Mouse (Mus musculus) small intestine, adult 2 months (tissue): Measurements from ENCODE around the gene Tmem221.

Source experiments
- CTCF ChIP-seq: fragments of 200-500 bp; IDR thresholded peaks from 2 replicates; pipeline ENCODE4 v1.5.1; 2012; ENCODE audit warnings: low read depth, mild to moderate bottlenecking, control low read depth, inconsistent platforms, low read length, moderate library complexity, mixed read lengths; ENCODE audit not compliant: insufficient replicate concordance, insufficient read length; ENCODE audit errors: extremely low read depth
- POLR2A ChIP-seq: fragments of 200-500 bp; IDR thresholded peaks from 2 replicates; pipeline ENCODE4 v1.6.1; 2012; ENCODE audit warnings: low read depth, mild to moderate bottlenecking, control low read depth, inconsistent platforms, low read length, moderate library complexity

- no peak for TF ChIP-seq CTCF
- no peak for TF ChIP-seq POLR2A
These were observed 51.0 kb downstream of the Tmem221 start for GRCm38 (mm10) chr8:71507589-71508104.
